Mouse (Mus musculus): ENCODE measurements around the gene Boc. TPM values are rescaled to one million over a fixed set of nuclear protein-coding genes. Genes with fewer than 3 reads are reported as not detected.

Boc gene
- polyA plus RNA-seq, 1 experiment = 22.7 TPM

- DNase-seq (ENCODE audit: low read depth) = no peak
Observed at GRCm38 (mm10) chr16:44552726-44553125, 6.0 kb downstream of the Boc start.

GRCm38 (mm10) chr16:44552036-44552435 lies 6.7 kb downstream of the Boc start:
- no peak for DNase-seq (ENCODE audit: low read depth)

- no peak for DNase-seq (ENCODE audit: low read depth)
Observed at GRCm38 (mm10) chr16:44551491-44551890, 7.2 kb downstream of the Boc start.

- peak; percentile 76 for DNase-seq (ENCODE audit: low read depth)
Observed at GRCm38 (mm10) chr16:44550843-44551242, 7.9 kb downstream of the Boc start.

- DNase-seq (ENCODE audit: low read depth) = no peak
Observed at GRCm38 (mm10) chr16:44549867-44550679, 8.6 kb downstream of the Boc start.

- DNase-seq (ENCODE audit: low read depth) = no peak
Observed at GRCm38 (mm10) chr16:44549381-44549780, 9.3 kb downstream of the Boc start.

- no peak for DNase-seq (ENCODE audit: low read depth)
Observed at GRCm38 (mm10) chr16:44547976-44548375, 10.7 kb downstream of the Boc start.

- DNase-seq (ENCODE audit: low read depth) = no peak
Observed at GRCm38 (mm10) chr16:44546831-44547230, 11.9 kb downstream of the Boc start.

GRCm38 (mm10) chr16:44545939-44546338 lies 12.8 kb downstream of the Boc start:
- no peak for DNase-seq (ENCODE audit: low read depth)

- DNase-seq (ENCODE audit: low read depth) = no peak
Observed at GRCm38 (mm10) chr16:44545153-44545552, 13.5 kb downstream of the Boc start.

GRCm38 (mm10) chr16:44543098-44543497 lies 15.6 kb downstream of the Boc start:
- no peak for DNase-seq (ENCODE audit: low read depth)

GRCm38 (mm10) chr16:44542029-44542690 lies 16.5 kb downstream of the Boc start:
- no peak for DNase-seq (ENCODE audit: low read depth)

- DNase-seq (ENCODE audit: low read depth) = no peak
Observed at GRCm38 (mm10) chr16:44539611-44540010, 19.1 kb downstream of the Boc start.

- DNase-seq (ENCODE audit: low read depth) = no peak
Observed at GRCm38 (mm10) chr16:44538401-44539395, 20.0 kb downstream of the Boc start.

GRCm38 (mm10) chr16:44534122-44534521 lies 24.6 kb downstream of the Boc start:
- no peak for DNase-seq (ENCODE audit: low read depth)

- no peak for DNase-seq (ENCODE audit: low read depth)
Observed at GRCm38 (mm10) chr16:44533522-44533921, 25.2 kb downstream of the Boc start.

GRCm38 (mm10) chr16:44532851-44533250 lies 25.8 kb downstream of the Boc start:
- DNase-seq (ENCODE audit: low read depth) = no peak

GRCm38 (mm10) chr16:44531239-44531797 lies 27.4 kb downstream of the Boc start:
- no peak for DNase-seq (ENCODE audit: low read depth)

GRCm38 (mm10) chr16:44530829-44531228 lies 27.9 kb downstream of the Boc start:
- no peak for DNase-seq (ENCODE audit: low read depth)

- DNase-seq (ENCODE audit: low read depth) = no peak
Observed at GRCm38 (mm10) chr16:44530191-44530590, 28.5 kb downstream of the Boc start.

GRCm38 (mm10) chr16:44529691-44530090 lies 29.0 kb downstream of the Boc start:
- no peak for DNase-seq (ENCODE audit: low read depth)

GRCm38 (mm10) chr16:44528955-44529354 lies 29.7 kb downstream of the Boc start:
- no peak for DNase-seq (ENCODE audit: low read depth)
